Mouse (Mus musculus) megakaryocyte, embryonic 14.5 days (primary cell): ENCODE measurements at regions not wholly inside any gene's neighbourhood (a gene's known extent, or its start where the extent isn't known, plus 50 kb on each side); places are given as distances from the start of the nearest gene placed in this dataset.

Source experiments
- FLI1 ChIP-seq: IDR thresholded peaks from 2 replicates; pipeline ENCODE4 v1.6.1; 2012; ENCODE audit warnings: low read length, inconsistent platforms, mixed read lengths
- GATA1 ChIP-seq: IDR thresholded peaks from 3 replicates; pipeline ENCODE4 v1.6.1; 2012; ENCODE audit warnings: mixed read lengths, low read length, inconsistent platforms, borderline replicate concordance

DNA sequence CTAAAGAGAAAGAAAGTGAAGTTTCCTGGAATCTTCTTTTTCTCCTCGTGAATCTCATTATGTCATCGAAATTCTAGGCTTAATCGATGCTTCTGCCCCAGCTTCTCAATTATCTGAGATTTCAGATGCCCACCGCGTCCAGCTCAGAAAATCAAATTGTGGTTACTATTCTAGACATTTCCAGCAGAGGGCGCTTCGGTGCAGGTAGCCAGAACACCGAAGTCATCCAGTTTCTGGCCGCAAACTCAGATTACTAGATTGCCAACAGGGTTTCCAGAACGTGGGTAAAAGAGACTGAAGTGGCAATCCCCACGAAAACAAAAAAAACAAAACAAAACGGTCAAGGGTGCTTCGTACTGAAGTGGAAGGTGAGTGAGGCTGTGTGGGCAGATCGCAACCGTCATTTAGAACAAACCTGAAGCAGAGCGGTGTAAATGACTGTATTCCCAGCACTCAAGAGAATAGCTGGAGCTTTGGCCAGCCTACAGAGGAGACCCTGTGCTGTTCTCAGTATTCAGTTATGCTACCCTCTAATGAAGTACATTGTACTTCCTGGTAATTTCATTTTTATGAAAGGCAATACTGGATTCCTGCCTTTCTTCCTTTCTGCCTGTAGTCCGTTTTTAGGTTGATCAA, 1636.4 kb downstream of the A830018L16Rik start:
- TF ChIP-seq GATA1 (no peak), FLI1 (no peak)
